Mouse (Mus musculus) adrenal gland, adult 8-10 months (tissue): ENCODE results near the gene Adamts14. TPM values are rescaled to one million over a fixed set of nuclear protein-coding genes. Genes with fewer than 3 reads are reported as not detected.

Source experiments
- DNase-seq: peaks from one replicate; pipeline ENCODE4 v3.0.0; 2022
- total RNA-seq, 4 experiments: library from RNA; stranded (reverse); gene quantifications; 2 replicates each; pipeline ENCODE4 v1.2.4; 2022

The Adamts14 gene
- total RNA-seq, 4 experiments from 2014 or later, result 1.7 to 3.9 (median 1.9) TPM

DNA sequence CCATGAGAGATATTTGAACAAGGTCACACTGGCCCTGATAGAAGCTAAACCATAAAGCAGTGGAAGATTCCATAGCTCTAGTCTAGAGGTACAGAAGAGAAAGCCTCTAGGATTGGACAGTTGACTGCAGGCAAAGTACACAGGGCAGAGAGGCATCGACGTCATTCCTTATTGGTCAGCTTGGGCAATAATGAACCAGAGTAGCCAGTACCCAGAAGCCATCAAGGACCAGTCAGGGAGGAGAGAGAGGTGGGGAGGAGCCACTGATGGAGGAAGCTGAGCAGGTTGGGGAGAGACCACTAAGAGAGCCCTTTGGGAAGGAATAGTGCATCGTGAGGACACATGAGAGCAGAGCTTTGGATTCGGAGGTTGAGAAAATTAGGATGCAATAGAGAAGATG lies 95.5 kb downstream of the Adamts14 start:
- no peak for DNase-seq

DNA sequence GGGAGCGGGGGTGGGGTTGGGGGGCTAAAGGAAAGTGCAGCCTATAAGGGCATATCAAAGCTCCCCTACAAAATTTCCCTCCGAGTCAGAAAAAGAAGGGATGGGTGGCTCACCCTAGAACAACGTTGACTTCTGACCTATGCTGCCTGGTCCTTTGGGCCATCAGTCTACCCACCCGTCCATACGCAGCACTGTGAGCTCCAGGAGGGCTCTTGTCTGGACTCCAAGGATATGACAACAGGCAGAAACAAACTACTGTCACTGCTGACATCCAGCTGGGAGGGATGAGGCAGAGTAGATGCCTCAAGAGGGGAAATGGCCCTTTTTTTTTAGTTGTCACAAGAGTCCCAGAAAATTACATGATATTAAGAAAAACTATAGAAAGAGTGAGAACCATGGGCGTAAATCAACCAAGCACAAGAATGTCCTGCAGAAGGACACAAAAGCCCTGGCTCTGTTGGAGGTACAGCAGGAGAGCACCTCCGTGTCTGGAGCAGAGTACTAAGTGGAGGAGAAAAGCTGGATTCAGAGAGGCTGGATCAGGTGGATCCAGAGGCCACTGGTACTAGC lies 96.9 kb downstream of the Adamts14 start:
- DNase-seq, result no peak

DNA sequence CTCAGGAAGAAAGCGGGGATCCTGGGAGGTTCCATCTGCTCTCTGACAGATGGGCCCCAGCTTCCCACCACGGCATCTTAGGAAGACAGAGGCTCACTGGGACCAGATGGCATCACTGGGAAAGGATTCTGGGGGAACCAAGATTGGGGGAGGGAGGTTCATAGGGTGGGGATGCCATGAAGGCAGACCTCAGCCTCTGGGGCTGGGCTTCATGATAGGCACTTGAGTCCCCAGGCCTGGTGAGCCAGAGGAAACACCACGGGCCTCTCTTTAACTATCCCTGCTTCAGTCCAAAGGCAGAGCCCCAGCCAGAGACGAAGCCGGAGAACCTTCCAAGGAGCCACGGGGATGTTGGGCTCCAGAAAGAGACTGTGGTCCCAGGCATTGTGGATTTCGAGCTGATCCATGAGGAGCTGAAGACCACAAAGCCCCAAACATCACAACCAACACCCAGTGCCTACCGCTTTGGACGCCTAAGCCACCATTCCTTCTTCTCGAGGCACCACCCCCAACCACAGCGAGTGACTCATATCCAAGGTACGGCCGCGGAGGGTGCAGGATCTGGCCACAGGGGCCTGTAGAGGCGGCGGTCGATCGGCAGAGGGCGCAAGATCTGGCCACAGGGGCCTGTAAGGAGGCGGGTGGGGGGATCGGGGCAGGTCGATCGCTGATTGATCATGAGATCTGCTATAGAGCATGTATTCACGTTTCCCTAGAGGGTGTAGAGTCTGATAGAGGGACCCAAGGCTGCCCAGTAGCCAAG lies 97.6 kb downstream of the Adamts14 start:
- DNase-seq, result no peak

DNA sequence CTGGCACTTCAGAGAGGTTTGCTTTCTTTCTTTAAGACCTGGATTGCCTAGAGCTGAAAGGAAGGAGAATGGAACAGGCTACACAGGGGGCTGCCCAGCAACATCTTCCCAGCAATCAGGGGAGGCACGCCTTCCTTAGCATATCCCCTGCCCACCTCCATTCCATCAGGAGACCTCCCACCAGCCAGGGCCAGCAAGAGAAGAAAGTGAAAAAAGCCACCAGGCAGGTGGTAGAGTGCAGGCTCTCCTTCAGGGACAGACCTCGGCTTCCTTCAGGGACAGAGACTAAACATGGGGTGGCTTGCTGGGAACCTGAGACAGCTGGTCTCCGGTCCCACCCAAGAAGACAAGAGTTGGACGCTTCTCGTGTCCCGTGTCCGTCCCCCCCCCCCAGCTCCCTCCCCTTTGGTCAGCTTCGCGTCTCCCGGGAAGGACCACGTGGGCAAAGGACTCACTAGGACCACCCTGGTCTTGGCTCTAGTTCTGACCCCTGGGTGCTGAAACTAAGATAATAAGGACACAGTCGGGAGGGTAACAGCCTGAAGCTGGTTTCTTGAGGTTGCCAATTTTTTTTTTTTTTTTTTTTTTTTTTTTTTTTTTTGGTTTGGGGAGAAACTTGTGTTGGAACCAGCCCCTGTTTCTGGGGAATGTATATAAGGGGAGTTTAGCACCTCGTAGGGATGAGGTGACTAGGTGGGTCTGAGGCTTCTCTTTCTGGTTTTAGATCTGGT lies 98.4 kb downstream of the Adamts14 start:
- no peak for DNase-seq

DNA sequence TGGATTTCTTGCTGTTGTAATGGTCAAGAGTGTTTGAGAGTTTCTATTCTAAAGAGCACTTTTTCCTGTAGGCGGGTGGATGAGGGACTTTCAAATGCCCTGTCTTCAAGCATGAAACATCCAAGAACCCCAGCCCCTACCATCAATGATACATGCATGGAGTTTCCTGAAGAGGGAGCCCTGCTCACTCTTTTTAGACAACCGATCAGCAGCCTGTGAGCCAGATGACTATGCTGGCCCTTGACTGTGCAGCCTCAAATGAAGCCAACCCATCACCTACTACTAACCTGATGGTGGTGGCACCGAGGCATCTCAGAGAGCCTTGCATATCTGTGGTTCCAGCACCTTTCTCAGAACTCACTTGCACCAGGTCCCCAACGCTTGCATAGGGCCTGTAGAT lies 100.7 kb downstream of the Adamts14 start:
- no peak for DNase-seq

DNA sequence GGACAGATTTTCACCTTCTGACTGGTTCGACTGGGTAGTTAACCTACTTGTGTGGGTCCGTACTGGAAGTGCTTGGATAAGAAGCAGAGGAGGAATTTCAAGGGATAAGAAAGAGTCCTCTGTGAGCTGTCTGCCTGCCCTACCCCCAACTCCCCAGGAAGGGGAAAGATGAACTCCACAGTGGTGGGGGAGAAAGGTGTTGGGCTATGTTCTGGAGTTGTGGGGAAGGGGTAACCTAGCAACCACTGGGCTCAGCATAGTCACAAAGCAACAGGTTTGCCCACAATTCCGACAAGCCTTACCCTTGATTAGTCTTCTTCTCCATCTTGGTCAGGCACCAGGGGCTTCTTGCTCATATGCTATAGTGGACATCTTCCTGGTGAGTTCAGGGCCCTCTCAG lies 101.6 kb downstream of the Adamts14 start, which contains the start of gene Tbata:
Tbata (plus strand) TSS at position 301 of the 400 bp plus-strand sequence.
- no peak for DNase-seq

DNA sequence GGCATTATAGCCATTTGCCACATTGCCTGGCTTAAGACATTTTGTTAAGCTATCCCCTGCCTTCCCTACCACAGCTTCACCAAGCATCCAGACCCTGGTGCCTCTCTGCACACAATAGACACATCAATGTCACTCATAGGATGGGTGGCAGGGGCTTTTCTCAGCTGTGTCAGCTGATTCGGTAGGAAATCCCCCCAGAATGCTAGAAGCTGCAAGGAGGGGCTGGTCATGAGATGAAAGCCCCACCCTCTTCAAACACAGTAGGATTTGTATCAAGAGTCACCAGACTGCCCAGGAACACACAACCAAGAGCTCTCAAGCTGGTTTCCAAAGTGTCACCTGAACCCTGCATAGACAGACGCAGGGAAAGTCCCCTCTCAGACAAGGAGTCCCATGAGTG lies 104.8 kb downstream of the Adamts14 start:
- DNase-seq, result no peak

DNA sequence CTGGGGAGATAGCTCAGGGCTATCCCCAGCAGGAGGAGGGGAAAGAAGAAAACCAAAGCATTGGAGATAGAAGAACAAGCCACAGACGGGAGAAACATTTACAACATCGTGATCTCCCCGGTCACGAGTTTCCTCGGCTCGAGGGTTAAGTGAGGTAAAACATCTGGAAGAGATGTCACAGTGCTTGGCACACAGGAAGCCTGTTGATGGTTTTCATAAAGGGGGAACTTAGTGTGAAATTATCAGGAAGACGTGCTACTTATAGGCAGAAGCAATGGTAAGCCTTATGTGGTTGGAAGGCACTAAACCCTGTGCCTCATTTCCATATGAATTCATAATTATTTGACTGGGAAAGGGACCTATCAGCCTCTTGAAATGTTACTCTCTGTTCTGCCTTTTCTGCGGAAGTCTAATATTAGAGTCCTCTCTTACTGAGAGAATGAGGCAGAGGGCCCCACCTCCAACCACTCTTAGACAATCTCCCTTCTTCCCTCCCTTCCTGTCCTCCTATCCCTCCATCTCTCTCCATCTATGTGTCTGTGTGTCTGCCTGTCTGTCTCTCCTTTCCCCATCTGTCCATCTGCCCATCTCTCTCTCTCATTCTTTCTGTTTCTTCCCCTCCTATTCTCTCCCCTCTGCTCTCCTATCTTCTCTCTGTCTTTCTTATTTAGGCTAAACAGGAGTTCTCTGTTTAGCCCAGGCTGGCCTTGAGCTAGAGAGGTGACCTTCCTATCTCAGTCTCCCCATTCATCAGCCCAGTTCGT lies 105.7 kb downstream of the Adamts14 start:
- no peak for DNase-seq

DNA sequence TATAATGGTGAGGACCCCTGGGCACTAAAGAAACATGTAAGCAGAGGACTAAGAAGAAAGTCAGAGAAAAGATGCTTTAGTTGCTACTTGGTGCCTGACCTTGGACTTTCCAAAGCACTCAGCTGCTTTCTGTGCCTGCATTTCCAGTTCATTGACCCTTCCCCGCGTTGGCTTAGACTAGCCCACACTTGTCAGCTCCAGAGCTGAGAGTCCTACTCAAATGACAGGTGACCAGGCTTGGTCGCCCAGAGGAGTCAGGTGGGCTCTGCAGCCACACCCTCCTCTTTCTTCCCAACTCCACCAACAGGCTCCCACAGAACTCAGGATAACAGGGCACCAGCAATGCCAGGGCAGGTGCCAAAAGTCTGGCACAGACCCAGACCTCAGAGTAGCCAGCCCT lies 110.9 kb downstream of the Adamts14 start:
- no peak for DNase-seq

DNA sequence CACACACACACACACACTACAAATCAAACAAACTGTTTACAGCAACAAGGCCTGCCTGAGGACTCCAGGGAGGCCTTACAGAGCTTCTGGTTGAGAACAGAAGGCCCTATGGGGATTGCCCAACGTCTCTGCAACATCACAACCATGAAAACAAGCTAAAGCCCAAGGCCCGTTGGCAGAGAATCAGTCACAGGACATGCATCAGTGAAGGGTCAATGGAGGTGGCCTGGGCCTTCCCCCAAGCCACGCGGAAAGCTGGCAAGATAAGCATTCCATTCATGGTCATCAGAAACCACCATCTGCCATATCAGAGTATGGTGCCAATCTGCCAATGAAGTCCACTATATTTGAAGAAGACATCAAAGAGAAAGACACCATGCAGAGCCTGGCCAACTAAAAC lies 112.6 kb downstream of the Adamts14 start:
- DNase-seq, result peak; percentile 62

DNA sequence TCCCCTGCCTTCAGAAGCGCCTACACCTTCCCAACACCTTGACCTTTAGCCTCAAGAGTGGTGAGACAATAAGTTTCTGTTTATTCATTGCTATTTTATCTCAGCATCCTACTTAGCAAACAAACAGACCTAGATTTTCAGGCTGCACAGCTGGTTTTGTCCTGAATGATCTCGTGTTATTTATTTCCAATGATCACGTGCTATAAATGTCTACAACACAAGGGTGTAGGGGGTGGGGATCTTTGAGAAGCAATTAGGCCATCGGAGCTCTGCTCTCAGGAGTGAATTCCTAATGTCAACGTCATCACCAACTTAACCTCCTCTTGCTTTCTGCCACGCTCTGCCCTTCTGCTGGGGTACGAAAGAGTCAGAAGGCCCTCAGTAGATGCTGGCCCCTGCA lies 113.1 kb downstream of the Adamts14 start:
- no peak for DNase-seq

DNA sequence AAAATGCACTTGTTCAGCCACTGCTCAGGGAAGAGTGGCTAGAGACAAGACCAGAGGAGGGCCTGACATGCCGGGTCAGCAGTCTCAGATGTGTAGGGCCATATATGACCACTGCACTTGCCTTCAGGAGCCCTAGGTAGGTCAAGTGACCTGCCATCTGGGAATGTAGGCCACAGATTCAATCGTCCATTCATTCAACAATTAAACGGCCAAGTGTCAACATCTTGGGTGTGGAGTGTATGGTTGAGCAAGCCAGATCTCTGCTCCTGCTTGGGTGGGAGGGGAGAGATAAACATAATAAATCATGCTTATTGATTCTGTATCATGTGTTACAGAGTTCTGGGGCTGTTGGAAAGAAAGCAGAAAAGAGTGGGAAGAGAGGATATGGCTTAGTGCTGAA lies 114.6 kb downstream of the Adamts14 start:
- DNase-seq, result no peak

DNA sequence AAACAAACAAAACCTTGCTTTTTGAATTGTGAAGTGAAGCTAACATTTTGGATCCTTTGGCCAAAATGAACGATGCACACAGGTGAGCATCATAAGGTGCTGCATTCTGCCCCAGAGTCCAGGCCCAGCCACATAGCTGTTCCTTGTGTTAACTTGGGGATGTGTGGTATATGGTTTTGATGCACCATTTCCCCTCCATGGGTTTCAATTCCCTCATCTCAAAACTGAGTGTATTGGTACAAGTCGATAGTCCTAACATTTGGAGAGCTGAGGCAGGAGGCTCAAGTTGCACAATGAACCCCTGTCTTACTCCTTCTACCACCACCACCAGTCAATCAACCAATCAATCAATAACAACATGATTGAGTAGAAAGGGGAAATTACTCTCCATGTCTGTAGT lies 116.8 kb downstream of the Adamts14 start:
- no peak for DNase-seq

DNA sequence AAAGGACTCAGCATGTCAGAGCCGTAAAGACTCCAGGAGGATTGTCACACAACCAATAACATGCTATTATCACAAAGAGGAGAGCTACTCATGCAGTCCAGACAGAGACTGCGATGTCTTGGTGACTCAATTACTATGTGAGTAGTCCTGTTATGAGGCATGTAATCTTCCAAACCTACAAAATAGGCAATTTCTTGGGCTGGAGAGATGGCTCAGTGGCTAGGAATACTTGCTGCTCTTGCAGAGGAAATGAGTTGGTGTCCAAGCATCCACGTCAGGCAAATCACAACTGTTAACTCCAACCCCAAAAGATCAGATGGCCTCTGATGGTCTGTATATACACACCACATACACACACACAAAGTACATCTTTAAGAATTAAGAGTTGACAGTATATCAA lies 117.6 kb downstream of the Adamts14 start:
- no peak for DNase-seq

DNA sequence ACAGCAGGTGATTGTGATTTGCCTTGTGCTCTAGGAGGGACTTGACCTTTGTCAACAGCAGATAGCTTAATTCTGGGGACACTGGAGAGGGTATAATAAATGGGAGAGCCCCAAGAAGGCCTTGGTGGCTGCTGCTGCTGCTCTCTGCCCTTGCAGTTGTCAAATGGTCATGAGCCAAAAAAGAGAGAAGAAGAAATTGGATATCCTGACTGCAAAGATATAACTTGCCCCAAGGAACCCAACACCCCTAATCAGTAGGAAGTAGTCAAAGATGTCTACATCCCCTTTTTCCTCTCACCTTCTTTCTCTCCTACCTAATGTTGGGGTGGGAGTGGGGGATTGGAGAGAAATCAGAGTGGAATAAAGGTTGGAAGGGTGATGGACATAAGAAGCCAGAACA lies 121.1 kb downstream of the Adamts14 start:
- no peak for DNase-seq

DNA sequence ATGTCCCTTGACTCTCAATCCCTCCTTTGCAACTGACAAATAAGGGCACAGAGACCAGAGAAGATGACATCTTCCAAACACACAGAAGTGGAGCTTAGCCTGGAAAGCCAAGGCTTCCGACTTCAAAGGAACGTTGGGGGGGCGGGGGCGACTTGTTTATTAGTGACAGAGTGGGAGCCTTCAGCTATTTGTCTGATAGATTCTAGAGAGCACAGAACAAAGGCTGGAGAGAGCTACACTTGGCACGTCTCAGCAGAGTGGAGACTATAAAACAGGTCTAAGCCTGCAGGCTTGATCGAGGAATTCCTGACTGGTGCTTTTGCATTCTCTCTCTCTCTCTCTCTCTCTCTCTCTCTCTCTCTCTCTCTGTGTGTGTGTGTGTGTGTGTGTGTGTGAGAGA lies 122.6 kb downstream of the Adamts14 start:
- no peak for DNase-seq

DNA sequence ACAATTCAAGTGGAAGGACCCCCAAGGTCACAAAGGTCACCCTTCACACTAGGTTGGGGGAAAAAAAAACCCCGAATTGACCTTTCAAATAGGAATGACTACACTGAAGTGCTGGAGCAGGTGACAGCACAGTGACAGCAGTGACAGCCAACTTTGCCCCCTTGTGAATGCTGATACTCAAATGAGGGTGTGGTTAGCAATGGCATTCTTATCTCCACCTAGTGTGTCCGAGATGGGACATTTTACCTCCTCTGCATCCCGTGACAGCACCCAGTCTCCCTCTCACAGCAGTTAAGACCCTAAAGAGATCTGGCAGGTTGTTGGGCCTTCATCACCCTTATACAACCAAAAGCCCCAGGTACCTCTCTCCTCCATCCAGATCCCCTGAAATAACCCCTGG lies 123.8 kb downstream of the Adamts14 start:
- DNase-seq, result no peak

DNA sequence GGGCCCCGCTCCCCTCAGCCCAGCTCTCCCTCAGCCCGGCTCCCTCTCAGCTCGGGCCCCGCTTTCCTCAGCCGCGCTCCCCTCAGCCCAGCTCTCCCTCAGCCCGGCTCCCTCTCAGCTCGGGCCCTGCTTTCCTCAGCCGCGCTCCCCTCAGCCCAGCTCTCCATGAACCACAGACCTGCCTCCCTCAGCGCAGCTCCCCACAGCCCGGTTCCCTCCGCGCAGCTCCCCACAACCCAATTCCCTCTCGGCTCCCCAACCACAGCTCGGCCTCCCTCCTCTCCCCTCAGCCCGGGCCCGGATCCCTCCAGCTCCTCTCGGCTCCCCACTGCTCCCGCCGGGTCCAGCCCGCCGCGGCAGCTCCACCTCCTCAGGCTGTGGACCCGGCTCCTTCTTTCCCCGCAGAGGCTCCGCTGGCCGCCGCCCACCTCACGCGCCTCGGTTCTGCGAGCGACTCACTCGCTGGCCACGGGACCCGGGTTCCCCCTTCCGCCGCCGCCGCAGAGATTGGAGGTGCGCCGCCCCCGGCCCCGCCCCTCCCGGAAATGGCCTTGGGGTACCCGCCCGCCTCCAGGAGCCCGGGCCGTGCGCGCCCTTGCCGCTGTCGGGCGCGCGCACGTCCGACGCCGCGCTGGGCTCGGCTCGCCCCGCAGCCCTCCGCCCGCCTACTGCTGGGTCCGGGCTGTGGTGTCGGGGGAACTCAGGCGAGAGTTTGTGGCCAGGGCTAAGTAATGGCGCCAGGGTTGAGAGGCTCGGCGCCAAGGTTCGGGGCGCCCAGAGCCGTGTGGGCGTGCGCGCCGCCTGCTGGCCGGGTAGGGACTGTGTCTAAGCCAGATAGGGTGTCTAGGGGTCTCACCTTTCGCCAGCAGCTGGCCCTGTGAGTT lies 125.8 kb downstream of the Adamts14 start, which contains the start of gene Sgpl1:
Sgpl1 (minus strand) TSS at position 547 of the 884 bp plus-strand sequence.
- DNase-seq, result peak; percentile 87
